Mouse (Mus musculus): ENCODE data around the gene Ncf1. TPM values are rescaled to one million over a fixed set of nuclear protein-coding genes. Genes with fewer than 3 reads are reported as not detected.

Gene Ncf1
- polyA plus RNA-seq, 1 experiment from 2014 or later, result 2.3 TPM

DNA sequence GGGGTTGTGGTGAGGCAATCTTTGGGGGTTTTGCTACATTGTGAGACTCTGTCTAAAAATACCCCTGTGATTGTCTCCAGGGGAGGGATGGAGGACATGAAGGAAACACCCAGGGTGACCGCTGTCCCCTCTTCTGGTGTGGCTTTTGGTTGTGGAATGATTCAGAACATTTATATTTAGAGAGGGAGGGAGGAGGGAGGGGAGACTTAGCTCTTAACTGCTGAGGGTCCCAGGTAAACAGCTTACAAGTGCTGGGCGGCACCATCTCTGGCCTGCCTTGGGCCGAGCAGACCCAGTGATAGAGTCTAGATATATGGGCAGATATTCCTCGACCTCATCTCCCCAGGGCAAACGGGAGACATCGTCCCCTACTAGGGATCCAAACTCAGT is 1.2 kb downstream of the Ncf1 start:
- ATAC-seq (ENCODE audit: insufficient number of reproducible peaks, insufficient read depth, low FRiP score, low TSS enrichment), result no peak
- peaks cover 24% of the 10 kb centered on the region for H3K4me1 ChIP-seq
- H3K9ac ChIP-seq, result no peak overlapping the region
- H3K36me3 ChIP-seq, result no peaks in the 10 kb centered on the region
- H3K9me3 ChIP-seq, result no peaks in the 10 kb centered on the region
- no peak overlapping the region for H3K4me3 ChIP-seq
- no peak overlapping the region for H3K27ac ChIP-seq
- 79% methylated on average over 6 of the region's 6 CpGs for WGBS
- no peak overlapping the region for H3K4me2 ChIP-seq (replicated peaks)
- no peaks in the 10 kb centered on the region for H3K27me3 ChIP-seq

DNA sequence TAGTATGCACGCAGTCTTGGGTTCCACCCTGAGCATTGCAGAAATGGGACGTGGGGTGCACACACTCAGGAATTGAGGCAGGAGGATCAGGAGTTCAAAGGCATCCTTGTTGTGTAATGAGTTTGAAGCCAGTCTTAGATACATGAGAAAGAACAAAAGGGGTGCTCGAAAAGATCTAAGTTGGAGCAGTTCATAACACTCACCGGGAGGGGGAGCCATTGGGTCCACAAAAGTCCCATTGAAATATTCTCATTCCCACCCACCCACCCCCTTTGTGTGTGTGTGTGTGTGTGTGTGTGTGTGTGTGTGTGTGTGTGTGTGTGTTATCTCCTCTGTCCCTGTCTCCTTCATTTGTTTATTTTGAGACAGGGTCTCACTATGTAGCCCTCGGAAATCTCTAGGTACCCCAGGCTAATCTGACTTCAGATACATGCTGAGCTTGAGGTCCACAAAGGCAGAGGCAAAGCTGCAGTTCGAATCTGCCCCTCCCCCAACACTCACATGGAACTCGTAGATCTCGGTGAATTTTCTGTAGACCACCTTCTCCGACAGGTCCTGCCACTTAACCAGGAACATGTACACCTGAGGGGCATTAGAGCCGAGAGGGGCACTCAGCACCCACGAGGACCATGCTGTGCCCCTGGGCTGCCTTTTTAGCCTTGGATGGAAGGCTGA is 1.7 kb downstream of the Ncf1 start:
- H3K9me3 ChIP-seq, result no peaks in the 10 kb centered on the region
- no peak overlapping the region for H3K4me3 ChIP-seq
- 35% methylated on average over 11 of the region's 11 CpGs for WGBS
- peaks cover 24% of the 10 kb centered on the region for H3K4me1 ChIP-seq
- H3K9ac ChIP-seq, result no peak overlapping the region
- H3K27ac ChIP-seq, result no peak overlapping the region
- no peak overlapping the region for H3K4me2 ChIP-seq (replicated peaks)
- no peaks in the 10 kb centered on the region for H3K36me3 ChIP-seq
- no peak for ATAC-seq (ENCODE audit: insufficient number of reproducible peaks, insufficient read depth, low FRiP score, low TSS enrichment)
- peaks cover 3% of the 10 kb centered on the region; the same call in 1 of the 2 replicates for H3K27me3 ChIP-seq

DNA sequence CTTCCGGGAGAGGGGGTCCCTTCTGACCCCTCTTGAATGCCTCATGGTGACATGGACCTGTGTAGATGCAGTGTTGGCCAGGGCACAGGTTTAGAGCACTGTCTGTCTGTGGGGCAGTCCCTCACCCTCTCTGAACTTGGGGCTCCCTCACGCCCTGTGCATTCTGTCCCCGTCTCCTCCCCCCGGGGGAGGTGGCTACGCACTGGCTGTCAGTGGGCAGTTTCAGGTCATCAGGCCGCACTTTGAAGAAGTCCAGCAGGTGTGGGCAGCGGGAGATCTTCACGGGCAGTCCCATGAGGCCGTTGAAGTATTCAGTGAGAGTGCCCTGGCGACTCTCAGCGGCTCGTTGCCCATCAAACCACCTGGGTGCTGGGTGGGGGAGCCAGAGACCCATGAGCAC is 2.5 kb downstream of the Ncf1 start:
- Histone ChIP-seq H3K36me3 (no peaks in the 10 kb centered on the region), H3K27ac (no peak overlapping the region), H3K4me2 (replicated peaks) (no peak overlapping the region), H3K9me3 (no peaks in the 10 kb centered on the region), H3K4me3 (no peak overlapping the region), H3K27me3 (peaks cover 11% of the 10 kb centered on the region), H3K4me1 (peaks cover 24% of the 10 kb centered on the region), H3K9ac (no peak overlapping the region)
- 66% methylated on average over 12 of the region's 12 CpGs for WGBS
- ATAC-seq (ENCODE audit: insufficient number of reproducible peaks, insufficient read depth, low FRiP score, low TSS enrichment), result no peak; the same call in 1 of the 2 replicates

DNA sequence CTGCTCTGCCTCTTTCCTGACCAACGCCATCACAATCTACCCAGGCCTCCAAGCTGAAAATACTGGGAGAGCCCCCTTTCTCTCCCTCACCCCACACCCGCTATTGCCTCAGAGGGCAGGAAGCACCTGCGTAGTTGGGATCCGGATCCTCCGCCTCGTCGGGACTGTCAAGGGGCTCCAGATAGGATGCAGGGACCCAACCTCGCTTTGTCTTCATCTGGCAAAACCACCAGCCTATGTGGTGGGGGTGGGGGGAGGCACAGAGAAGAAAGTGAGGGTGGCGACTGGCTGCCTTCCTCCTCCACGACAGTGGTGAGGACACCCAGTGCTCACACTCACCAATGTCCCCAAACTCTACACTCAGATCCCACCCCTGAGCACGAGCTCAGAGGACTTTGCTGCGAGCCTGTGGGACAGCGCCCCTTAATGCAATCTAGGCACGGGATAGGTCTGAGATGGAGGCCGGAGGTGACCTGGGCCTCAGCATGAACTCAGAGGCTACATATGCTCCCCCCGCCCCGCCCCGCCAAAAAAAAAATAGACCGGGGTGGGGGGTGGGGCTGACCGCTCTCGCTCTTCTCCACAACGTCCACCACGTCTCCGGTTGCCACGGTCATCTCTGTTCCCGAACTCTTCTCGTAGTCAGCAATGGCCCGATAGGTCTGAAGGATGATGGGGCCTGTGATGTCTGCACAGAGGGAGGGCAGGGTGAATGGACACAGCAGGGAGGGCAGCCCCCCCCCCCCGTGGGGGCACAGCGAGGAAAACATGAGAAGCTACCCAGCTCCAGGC is 4.1 kb downstream of the Ncf1 start:
- no peak for ATAC-seq (ENCODE audit: insufficient number of reproducible peaks, insufficient read depth, low FRiP score, low TSS enrichment)
- Histone ChIP-seq H3K9ac (no peak overlapping the region), H3K4me3 (no peak overlapping the region), H3K4me2 (replicated peaks) (no peak overlapping the region), H3K27me3 (peaks cover 11% of the 10 kb centered on the region), H3K27ac (no peak overlapping the region), H3K36me3 (no peaks in the 10 kb centered on the region), H3K9me3 (no peaks in the 10 kb centered on the region), H3K4me1 (peaks cover 32% of the 10 kb centered on the region)
- 84% methylated on average over 30 of the region's 30 CpGs for WGBS

DNA sequence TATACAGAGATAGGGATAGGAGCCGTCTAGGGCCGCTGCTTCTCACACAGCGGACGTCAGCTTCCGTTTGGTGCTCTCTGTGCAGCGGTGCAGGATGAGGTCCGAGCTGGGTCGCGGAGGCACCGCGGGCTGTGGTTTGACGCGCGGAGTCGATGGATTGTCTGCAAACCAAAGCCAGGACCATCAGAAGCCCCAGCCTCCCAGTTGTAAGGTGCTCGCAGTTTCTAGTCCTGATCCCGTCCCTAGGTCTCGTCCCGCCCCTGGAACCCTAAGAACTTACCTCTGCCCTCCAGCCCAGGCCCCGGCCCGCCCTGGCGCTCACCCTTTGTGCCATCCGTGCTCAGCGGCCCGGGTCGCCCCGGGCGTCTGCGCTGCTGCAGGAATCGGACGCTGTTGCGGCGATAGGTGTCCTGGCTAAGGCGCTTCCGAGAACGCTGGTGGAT is 7.7 kb downstream of the Ncf1 start:
- Histone ChIP-seq H3K4me1 (peaks cover 22% of the 10 kb centered on the region), H3K27me3 (peaks cover 11% of the 10 kb centered on the region), H3K9me3 (no peaks in the 10 kb centered on the region), H3K4me2 (replicated peaks) (peak overlapping the region; percentile 74), H3K4me3 (peak overlapping the region; percentile 36), H3K36me3 (peaks cover 2% of the 10 kb centered on the region; the same call in 1 of the 2 replicates), H3K9ac (peak overlapping the region; percentile 60), H3K27ac (no peak overlapping the region)
- ATAC-seq (ENCODE audit: insufficient number of reproducible peaks, insufficient read depth, low FRiP score, low TSS enrichment), result no peak
- WGBS, result 1% methylated on average over 36 of the region's 36 CpGs

DNA sequence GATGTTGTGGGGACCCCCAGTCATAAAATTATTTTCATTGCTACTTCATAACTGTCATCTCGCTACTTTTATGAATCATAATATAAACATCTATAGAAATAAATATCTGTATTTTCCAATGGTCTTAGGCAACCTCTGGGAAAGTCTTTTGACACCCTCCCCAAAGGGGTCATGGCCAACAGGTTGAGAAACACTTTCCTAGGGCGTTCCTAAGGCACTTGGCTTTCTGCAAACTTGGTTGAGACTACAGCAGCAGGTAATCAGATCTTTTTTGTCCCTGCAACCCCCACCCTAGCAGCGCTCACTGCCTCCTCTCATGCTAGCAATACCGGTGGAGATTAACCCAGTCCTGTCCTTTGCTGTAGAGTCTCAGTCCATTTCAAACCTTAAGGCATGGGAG is 8.1 kb downstream of the Ncf1 start:
- Histone ChIP-seq H3K4me1 (peaks cover 18% of the 10 kb centered on the region), H3K9me3 (no peaks in the 10 kb centered on the region), H3K4me2 (replicated peaks) (peak overlapping the region; percentile 74), H3K36me3 (peaks cover 6% of the 10 kb centered on the region; the same call in 1 of the 2 replicates), H3K27me3 (peaks cover 11% of the 10 kb centered on the region), H3K9ac (no peak overlapping the region), H3K4me3 (peak overlapping the region; percentile 36), H3K27ac (no peak overlapping the region)
- no peak for ATAC-seq (ENCODE audit: insufficient number of reproducible peaks, insufficient read depth, low FRiP score, low TSS enrichment)
- 35% methylated on average over 4 of the region's 4 CpGs for WGBS

DNA sequence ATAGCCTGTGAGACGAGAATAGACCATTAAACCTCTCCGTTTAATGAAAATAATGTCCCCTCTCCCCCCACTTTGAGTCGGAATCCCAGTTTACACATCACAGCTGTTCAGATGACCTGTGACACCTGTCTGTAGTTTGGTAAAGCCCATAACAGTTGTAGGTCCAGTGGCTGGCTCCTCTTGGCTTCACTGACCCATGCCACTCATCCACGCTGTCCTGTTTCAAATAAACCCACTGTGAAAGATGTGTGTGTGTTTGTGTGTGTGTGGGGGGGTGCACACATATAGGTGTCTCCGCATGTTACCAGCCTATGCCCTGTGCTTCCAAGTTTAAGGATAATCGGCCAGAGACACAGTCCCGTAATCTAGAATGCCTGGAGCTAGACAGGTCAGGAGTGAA is 11.5 kb downstream of the Ncf1 start:
- Histone ChIP-seq H3K27ac (no peak overlapping the region), H3K9ac (no peak overlapping the region), H3K27me3 (peaks cover 10% of the 10 kb centered on the region), H3K36me3 (peaks cover 6% of the 10 kb centered on the region), H3K4me3 (no peak overlapping the region), H3K4me1 (peaks cover 12% of the 10 kb centered on the region), H3K9me3 (no peaks in the 10 kb centered on the region), H3K4me2 (replicated peaks) (no peak overlapping the region)
- no peak for ATAC-seq (ENCODE audit: insufficient number of reproducible peaks, insufficient read depth, low FRiP score, low TSS enrichment)
- WGBS, result 88% methylated on average over 7 of the region's 7 CpGs

DNA sequence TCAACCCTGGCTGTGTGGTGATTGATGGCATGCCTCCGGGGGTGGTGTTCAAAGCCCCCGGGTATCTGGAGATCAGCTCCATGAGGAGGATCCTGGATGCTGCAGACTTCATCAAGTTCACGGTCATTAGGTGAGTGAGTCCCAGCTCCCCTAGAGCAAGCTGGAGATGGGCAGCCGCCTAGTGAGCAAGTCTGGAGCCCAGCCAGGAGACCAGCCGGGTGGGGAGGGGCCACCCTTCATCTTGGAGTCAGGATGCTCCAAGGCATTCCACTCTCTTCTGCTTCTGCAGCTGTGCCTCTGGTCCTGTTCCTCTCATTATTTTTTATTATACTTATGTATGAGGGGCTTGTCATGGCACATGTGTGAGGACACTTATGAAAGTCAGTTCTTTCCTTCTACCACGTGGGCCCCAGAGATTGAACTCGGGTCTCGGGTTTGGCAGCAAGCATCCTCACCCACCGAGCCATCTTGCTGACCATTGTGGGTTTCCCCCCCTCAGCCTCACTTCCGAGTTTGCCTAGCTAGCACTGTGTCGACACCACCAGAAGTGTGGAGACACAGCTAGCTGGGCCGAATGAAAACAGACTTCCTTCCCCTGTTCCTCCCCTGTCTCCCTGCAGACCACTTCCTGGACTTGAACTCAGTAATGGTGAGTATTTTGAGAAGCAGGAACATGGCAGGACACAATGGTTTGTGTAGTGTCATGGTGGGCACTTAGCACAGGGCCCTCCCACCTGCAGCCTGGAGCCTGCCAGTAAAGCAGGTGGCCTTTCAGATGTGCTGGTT is 15.2 kb downstream of the Ncf1 start:
- H3K4me2 ChIP-seq (replicated peaks), result no peak overlapping the region
- 76% methylated on average over 12 of the region's 12 CpGs for WGBS
- no peak overlapping the region for H3K4me3 ChIP-seq
- peaks cover 9% of the 10 kb centered on the region for H3K36me3 ChIP-seq
- H3K27ac ChIP-seq, result no peak overlapping the region
- no peaks in the 10 kb centered on the region for H3K4me1 ChIP-seq
- no peaks in the 10 kb centered on the region for H3K9me3 ChIP-seq
- no peaks in the 10 kb centered on the region for H3K27me3 ChIP-seq
- ATAC-seq (ENCODE audit: insufficient number of reproducible peaks, insufficient read depth, low FRiP score, low TSS enrichment), result no peak
- H3K9ac ChIP-seq, result no peak overlapping the region

DNA sequence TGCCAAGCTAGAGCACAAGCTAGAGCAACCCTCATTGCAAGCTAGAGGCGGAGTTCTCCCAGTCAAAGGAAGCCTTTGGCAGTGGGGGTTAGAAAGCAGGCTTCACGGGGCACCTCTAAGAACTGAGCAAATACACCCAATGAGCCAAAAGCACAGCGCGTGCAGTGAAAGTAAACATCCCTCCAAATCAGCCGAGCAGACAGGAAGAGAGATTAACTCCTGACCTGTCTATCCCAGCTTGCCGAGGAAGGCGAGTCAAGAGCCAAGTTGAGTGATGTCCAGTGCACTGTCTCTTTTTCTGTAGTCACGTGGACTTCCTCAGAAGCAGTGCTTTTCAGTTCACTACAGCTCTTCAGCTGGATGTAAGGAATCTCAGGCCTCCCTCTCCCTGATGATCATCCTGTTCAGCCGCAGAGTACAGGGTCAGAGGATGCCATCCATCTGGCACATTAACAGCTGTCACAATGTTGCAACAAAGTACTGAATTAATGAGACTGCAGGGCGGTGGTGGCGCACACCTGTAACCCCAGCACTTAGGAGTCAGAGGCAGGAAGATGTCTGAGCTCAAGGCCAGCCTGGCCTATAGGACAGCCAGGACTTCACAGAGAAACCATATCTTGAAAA is 19.4 kb downstream of the Ncf1 start:
- H3K4me1 ChIP-seq, result no peaks in the 10 kb centered on the region
- no peak overlapping the region for H3K9ac ChIP-seq
- H3K4me3 ChIP-seq, result no peak overlapping the region
- no peak overlapping the region for H3K4me2 ChIP-seq (replicated peaks)
- no peak overlapping the region for H3K27ac ChIP-seq
- H3K9me3 ChIP-seq, result no peaks in the 10 kb centered on the region
- ATAC-seq (ENCODE audit: insufficient number of reproducible peaks, insufficient read depth, low FRiP score, low TSS enrichment), result no peak
- peaks cover 3% of the 10 kb centered on the region; the same call in 1 of the 2 replicates for H3K36me3 ChIP-seq
- 61% methylated on average over 11 of the region's 11 CpGs for WGBS
- H3K27me3 ChIP-seq, result no peaks in the 10 kb centered on the region

DNA sequence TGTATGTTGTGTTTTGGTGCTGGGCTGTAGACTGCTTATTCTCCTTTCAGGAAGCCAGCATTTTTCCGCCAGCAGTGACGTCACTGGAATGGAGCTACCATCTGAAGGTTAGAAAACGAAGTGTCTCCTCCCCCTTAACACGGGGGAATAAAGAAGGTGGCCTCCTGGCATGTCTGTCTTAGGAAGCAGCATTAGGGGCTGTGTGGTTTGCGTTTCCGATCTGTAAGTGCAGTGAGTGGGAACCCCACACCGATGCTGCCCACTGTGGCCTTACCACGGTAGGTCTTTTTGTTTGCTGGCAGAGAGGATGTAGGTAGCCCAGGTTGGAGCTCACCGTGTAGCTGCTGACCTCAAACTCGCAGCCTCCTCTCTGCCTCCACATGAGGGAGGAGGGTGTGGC is 22.7 kb downstream of the Ncf1 start:
- Histone ChIP-seq H3K9ac (no peak overlapping the region), H3K27me3 (no peaks in the 10 kb centered on the region), H3K36me3 (0 out of 2 replicates have a peak, but pooled peaks cover 3% of the 10 kb centered on the region), H3K27ac (no peak overlapping the region), H3K4me2 (replicated peaks) (no peak overlapping the region), H3K4me3 (no peak overlapping the region), H3K9me3 (no peaks in the 10 kb centered on the region), H3K4me1 (no peaks in the 10 kb centered on the region)
- ATAC-seq (ENCODE audit: insufficient number of reproducible peaks, insufficient read depth, low FRiP score, low TSS enrichment), result no peak
- 83% methylated on average over 10 of the region's 10 CpGs for WGBS

DNA sequence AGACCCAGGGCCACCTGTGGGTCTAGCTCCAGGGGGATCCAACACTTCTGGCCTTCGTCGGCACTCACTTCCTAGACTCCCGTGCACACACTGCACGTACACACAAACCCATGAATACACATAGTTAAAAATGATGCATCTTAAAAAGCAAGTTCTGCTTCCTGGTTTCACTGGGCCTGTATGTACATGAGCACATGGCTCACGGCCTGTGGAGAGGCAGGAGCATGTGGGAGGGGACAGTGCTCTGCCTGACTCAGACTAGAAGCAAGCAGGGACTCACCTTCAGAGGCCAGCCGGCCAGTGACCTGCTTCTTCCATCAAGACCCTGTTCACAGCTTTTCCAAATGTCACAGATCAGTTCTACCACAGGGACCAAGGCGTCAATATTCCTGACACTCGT is 35.8 kb downstream of the Ncf1 start:
- no peak overlapping the region for H3K9ac ChIP-seq
- no peaks in the 10 kb centered on the region for H3K9me3 ChIP-seq
- no peak overlapping the region for H3K4me3 ChIP-seq
- H3K27me3 ChIP-seq, result no peaks in the 10 kb centered on the region
- no peaks in the 10 kb centered on the region for H3K4me1 ChIP-seq
- no peak overlapping the region for H3K27ac ChIP-seq
- WGBS, result 86% methylated on average over 8 of the region's 8 CpGs
- ATAC-seq (ENCODE audit: insufficient number of reproducible peaks, insufficient read depth, low FRiP score, low TSS enrichment), result no peak
- peaks cover 39% of the 10 kb centered on the region for H3K36me3 ChIP-seq
- H3K4me2 ChIP-seq (replicated peaks), result no peak overlapping the region
